Mouse (Mus musculus) frontal cortex, adult 2 months (tissue): ENCODE results near the gene Ttc30a2. TPM values are rescaled to one million over a fixed set of nuclear protein-coding genes. Genes with fewer than 3 reads are reported as not detected.
"Not testable (repeated sequence)": the region's sequence is repeated elsewhere in the genome, so short reads cannot be mapped to it uniquely, and the experiment has no call there.

ENCODE experiments used
- DNase-seq, 2 experiments: peaks; one replicate each; pipeline ENCODE4 v3.0.0; 2022; ENCODE audit warnings: low spot score in 1 of 2; ENCODE audit errors: extremely low spot score in 1 of 2
- polyA plus RNA-seq: library from polyadenylated mRNA; depleted of rRNA; stranded (reverse); fragments of >200 nt; gene quantifications from 2 replicates; pipeline ENCODE4 v1.2.3, GENCODE M21; 2012

Ttc30a2 gene
- polyA plus RNA-seq, 1 experiment = 0.36 TPM

DNA sequence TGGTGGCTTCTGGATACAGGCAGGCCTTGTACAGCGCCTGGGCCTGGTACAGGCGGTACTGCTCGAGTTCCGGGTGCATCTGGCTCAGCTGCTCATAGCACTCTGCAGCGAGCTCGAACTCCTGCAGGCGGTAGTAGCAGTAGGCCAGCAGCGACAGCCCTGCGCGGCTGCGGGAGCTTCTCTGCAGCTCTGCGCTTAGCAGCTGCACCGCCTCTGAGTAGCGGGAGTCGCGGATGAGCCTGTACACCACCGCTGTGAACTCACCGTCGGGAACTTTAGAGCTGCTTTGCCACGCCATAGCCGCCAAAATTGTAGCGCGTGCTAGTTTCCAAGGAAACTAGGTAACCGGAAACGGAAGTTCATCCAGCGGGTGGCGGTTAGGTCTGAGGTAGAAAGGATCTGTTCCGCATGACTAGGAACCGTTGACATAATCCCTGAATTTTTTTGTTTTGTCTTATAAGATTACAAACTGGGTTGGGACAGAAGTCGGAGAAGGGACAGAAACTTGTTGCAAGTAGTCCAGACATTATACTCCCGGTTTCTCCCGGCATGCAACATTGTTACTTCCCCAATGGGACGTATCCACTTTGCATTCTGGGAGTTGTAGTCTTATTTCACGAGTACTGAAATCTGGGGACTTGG, 3.6 kb upstream of the Ttc30a2 start, which contains the start of gene Ttc30a1:
Ttc30a1 (minus strand) TSS at position 528 of the 642 bp plus-strand sequence.
- peak; percentile 61 to 84 for DNase-seq

DNA sequence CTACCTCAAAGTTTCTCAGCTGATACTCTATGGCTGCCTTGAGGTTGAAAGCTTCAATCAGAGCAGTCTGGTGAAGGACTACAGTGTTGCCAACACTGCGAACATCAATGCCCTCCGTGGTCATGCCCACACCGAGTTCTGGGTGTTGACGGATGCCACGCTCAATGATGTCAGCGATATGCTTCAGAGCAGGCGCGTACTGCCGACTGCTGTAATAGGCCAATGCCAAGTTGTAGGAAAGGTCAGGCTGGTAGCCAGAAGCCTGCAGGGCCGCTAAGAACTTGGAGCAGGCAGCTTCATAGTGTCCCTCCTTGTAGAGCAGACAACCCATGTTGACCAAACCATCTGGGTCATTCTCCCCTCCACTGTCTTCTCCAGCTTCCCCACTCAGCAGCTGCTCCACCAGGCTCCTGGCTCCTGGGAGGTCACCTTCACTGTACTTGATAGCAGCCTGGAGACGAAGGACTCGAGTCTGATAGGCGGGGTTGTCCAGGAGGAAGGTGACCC, 3.0 kb upstream of the Ttc30a2 start:
- DNase-seq = not testable (repeated sequence)

DNA sequence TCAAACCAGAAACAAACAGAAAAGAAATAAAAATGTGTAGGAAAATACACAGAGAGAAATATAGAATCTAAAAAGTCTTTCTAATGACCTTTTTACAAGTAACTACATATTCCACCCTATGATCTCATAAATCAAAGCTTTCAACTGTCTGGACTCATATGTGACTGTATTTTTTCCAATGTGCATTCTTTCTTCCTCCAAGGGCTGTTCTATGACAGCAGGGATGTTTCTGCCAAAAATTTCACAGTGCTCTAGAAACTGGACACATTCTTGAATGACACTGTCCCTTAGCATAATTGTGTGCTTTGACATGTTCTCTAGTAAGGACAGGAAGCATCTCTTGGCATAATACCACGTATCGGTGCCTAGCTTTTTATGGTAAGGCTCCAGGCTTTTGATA, 1.9 kb downstream of the Ttc30a2 start:
- not testable (repeated sequence) for DNase-seq

DNA sequence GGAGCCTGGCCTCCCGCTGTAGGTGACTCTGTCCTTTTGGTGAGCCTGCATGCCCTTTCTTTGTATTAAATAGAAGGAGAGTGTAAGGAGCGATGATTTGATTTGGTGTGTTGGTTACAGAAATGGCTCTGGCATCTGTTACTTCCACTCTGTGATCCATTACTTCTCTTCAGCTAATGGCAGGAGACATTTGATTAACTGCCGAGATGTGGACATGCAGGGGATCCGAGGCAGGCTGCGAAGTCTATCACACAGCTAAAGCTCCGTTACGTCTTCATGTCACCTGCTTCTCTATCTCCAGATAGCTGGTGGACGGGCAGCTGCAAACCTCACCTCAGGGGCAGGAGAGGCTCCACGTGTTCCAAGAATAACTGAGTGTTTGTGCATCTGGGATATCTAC, 3.8 kb downstream of the Ttc30a2 start:
- no peak for DNase-seq

DNA sequence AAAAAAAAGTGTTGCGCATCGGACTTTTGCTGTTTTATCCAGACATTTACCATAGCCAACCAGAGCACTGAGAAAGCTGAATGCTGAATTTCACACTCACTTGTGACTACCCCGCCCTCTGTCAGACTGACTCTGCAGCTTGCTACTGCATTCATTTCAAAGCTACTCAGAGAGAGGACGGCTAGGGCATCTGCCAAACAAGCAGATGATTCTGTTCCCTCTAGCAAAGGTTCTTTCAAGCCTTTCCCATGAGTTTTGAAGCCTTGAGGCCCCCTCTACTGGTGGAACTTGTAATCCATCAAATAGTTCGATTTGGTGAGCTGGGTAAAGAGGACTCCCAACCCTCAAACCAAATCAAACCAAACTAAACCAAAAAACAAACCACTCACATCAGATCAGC, 13.0 kb downstream of the Ttc30a2 start:
- peak; percentile 79 to 89 for DNase-seq

DNA sequence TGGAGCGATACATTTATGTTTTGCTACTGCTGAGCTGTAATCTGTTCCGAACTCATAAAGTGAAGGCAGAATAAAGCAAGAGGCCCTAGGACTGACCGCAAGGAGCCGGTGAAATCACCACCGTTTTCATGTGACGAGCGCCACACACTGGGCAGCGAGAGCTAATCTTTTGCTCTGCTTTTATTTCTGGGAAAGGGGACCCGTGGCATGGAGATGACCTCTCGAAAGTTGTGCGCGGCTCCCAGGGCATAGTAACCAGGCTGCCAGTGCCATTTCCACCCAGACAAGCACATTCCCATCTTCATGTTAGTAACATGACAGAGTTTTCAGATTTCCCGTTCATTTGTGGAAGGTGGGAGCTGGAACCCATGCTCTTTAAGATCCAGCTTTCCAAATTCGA, 13.5 kb downstream of the Ttc30a2 start:
- DNase-seq = peak in 1 of 2 experiments; percentile 58

DNA sequence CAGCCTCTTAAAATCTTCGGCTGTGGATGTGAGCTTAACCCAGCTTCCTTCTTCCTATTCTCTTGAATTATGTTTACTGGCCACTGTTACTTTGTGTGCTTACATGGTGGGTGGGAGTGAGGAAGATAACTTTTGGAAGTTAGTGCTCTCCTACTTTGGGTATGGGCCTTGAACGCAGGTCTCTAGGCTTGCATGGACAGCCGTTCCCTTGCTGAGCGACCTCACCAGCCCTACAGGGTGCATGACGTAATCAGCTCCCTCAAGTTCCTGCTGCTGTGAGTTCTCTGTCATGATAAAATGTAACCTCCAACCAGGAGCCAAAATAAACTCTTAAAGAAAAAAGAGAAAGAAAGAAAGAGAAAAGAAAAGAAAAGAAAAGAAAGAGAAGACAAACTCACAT, 13.9 kb downstream of the Ttc30a2 start:
- no peak for DNase-seq

DNA sequence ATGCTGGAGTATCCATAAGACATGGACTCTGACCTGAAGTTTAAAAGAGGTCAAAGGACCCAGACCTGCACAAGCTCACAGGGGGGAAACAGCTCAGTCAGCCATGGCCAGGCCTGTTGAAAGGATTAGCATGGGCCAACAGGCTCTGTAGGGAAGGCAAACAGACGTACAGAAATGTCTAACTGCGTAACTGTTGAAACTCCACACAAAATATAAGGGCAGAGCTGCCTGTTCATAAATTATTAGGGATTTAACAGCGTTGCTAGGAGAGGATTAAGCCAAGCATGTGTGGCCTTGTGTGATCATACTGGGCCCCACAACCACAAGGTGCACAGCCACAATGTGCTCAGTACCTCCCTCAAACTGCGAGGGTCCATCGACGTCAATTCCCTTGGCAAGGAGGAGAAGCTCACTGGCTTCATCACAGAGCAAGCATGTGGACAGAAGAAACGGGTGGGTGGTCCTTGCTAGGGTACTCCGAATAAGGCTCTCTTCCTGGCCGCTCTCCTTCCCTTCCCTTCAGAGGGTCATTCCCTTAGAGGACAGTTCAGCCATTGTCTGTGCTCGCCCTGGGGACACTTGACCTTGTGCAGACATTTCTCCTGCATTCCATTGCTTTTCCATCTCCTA, 14.6 kb downstream of the Ttc30a2 start:
- no peak for DNase-seq

DNA sequence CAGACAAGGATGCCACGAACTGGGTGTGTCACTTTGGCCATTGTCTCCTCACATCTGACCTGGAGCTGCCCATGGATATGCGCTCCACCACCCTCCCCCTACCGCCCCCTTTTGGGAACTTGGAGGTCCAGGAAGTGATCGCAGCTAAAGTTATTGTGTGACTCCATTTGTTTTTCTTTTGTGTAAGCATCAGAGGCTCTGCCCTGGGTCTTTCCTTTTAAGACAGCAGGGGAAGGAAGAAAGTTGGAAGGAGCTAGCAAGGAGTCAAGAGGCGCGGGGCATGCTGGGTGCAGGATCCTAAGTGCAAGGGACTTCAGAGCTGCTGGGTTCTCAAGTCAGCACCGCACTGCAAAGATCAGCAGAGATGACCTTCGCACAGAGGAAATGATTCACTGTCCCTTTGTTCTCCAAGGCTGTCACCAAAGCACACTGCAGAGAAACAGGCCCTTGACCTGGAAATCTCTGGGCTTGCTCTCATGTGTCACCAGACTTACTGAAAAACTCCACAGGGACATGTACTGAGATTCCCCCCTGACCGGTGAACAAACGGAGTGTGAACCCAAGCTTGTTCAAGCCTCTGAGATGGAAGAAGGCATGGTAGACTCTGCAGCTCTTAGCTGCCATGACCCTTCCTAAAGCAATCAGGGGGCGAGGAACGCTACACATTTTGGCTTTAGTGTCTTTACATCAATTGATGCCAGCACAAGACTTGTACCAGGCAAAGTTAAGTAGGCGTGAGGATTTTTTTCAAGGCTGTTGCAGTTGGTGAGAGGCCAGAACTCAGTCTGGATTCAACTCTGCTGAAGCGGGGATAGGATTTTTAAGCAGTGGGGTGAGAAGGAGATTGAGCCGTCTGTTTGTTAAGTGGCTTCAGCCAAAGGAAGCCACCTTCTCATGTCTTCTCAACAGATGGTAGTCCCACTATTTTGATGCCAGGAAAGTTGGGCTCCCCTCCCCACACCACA, 17.3 kb downstream of the Ttc30a2 start:
- peak in 1 of 2 experiments; percentile 61 for DNase-seq

DNA sequence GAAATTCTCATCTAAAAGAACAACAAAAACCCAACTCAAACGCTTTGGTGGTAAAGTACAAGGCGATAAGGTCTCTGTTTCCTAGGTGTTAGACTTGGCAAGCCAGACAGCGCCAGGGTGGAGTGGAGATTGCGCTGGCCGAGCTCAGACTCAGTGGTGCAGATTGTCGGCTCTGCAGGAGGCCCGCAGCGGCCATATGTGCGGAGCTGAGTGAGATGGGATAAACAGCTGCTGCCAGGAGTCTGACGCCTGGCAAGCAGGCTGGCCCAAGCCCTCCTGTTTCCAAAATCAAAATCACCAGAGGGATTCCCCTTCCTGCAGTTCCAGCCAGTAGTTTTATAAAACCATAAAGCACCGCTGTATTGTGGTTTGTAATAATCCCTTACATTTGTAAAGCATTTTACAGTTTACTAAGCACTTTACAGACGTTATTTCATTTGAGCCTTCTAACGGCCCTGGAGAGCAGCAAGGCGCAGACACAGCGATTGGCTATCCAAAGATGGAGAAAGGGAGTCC, 18.1 kb downstream of the Ttc30a2 start:
- no peak for DNase-seq

DNA sequence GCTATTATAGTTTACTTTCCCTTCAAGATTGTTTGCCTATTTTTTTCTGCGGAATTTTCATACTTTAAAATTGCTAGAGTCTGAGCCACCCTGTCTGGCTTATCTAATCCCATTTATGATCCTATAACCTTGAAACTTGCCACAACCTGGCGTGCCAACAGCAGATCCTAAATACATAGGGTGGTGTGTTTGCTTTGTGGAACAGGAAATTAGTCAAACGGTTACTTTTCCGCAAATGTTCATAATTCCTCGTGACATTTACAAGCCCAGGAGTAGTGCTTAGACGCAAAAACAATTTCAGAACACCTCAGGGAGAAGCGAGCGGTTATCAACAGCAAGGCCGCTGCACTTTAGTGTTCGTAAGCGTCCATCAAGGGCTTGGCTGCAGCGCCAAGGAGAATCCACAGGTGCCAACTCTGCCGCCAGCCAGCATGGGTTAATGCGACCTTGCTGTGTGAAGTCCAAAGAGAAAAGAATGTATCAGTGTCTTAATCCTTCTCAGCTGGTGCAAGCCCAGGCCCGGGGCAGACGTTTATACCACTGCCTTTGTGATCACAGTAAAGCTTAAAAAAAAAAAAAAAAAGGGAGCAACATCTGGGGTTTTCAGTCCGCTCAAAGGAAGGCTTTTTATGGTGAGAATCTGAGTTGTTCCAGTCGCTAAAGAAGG, 18.7 kb downstream of the Ttc30a2 start:
- no peak for DNase-seq

DNA sequence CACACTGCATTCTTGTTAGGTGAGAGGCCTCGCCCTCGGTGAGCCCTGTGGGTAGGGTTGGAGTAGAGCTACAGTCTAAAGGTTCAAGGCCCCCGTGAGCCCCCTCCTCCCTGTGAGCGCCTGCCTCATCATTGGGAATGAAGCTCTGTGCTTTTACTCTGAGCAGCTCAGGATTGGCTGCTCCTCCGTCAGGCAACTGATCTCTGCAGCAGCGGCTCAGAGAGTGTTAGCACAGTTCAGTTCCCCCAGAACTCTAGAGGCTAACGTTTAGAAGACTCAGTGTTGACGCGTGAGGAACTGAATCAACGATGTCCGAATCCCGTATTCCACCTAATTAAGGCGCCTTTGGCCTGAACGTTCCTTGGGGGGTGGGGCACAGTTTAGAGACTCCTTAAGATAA, 22.3 kb downstream of the Ttc30a2 start:
- DNase-seq = no peak

DNA sequence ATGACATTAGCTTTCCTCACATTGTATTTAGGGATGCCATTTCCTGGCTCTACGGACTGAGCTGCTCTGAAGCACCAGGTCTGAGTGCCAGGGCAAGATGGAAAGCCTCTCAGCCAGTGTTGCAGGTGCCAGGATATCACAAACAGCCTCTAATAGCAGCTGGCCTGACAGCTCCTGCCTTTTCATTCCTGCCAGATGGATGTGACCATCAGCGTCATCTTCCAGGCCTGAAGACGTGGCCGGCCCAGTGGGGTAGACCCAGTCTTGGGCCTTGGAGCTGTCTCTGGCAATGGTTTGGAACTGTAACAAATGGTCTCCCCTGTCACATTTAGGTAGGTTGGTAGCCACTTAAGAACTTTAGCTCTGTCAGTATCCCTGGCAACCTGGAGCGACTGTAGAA, 24.6 kb downstream of the Ttc30a2 start:
- DNase-seq = no peak

DNA sequence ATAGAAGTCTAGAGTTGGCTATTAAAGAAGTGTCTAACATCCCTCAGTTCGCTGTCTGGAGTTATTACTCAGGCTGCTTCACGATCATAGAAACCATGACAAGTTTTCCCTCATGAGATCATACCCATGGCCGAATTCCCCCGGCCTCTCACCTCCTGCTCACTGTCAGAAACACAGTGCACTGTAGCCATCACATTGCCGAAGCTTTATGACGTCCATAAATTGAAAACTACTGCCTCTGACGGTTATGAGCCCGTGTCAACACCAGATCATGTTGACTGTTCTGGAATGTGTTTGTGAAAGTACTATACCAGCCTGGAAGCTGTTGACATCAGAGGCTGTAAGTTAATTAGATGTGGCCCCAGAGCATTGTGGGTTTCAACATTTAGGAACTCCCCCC, 27.3 kb downstream of the Ttc30a2 start:
- DNase-seq = no peak

DNA sequence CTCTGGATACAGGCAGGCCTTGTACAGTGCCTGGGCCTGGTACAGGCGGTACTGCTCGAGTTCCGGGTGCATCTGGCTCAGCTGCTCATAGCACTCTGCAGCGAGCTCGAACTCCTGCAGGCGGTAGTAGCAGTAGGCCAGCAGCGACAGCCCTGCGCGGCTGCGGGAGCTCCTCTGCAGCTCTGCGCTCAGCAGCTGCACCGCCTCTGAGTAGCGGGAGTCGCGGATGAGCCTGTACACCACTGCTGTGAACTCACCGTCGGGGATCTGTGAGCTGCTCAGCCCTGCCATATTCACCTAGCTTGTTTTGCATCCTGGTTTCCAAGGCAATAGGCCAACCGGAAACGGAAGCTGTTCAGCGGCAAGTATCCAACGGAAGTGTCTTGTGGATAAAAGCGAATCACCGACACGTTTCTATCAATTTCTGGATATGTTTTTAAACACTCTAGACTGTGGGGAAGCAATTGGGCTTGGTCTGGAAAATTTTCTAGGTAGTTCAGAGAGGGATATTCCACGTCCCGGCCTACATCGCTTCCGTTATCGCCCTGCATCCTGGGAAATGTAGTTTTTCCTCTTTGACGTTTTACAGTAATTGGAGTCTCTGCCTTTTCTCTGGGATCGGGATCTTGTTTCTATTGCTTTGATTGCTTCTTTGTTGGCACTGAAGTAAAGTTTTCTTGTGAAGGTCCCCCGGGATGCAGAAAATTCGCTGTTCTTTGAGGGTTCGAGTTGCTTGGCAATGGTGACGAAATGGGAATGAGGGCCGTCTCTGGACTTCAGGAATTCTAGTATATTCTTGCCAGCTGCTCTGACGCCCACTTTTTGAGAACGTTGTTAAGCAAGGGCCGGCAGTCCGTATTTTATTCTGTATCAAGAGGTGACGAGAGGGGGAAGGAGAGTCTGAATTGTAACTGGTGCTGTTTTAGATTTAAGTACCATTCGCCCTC, 39.6 kb downstream of the Ttc30a2 start, which contains the start of gene Ttc30b:
Ttc30b (minus strand) TSS at position 469 of the 947 bp plus-strand sequence.
- DNase-seq = peak; percentile 37 to 86

DNA sequence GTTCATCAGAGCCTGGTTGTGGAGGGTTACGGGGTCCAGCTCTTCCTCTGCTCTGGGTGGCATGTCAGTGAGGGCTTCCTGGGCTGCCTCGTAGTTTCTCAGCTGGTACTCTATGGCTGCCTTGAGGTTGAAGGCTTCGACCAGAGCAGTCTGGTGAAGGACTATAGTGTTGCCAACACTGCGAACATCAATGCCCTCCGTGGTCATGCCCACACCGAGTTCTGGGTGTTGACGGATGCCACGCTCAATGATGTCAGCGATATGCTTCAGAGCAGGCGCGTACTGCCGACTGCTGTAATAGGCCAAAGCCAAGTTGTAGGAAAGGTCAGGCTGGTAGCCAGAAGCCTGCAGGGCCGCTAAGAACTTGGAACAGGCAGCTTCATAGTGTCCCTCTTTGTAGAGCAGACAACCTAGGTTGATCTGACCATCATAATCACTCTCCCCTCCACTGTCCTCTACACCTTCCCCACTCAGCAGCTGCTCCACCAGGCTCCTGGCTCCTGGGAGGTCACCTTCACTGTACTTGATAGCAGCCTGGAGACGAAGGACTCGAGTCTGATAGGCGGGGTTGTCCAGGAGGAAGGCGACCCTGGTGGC, 40.4 kb downstream of the Ttc30a2 start:
- not testable (repeated sequence) for DNase-seq

DNA sequence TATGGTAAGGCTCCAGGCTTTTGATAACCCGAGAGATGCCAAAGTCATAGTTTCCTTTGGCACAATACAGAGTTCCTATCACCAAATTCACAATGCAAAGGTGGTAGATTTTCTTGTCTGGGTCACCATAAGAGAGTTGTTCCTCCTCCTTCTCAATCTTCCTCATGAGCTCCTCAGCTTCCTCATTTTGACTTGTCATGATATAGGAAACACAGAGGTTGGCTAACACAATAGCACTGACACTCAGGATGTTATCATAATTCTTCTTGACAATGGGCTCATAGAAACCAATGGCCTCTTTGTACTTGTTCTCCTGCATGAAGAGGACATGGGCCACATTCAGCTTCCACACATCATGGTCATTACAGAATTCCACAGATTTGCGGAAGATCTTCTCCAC, 41.3 kb downstream of the Ttc30a2 start:
- not testable (repeated sequence) for DNase-seq

DNA sequence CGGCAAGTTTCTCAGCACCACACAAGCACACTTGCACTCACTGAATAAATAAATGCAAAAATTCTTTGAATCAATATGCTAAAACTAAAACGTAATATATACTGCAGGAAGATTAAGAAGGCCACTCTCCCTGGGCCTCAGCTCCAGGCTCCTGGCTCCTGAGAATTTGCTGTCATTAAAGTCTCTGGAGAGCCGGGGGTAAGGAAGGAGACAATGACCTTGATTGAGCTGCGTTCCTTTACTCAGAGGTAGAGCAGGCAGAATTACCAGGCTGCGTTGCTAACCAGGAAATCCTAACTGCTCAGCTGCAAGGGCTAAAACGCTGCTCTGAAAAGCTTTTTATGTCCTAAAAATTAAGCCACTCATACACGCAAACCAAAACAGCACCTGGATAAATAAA, 44.4 kb downstream of the Ttc30a2 start:
- DNase-seq = no peak

DNA sequence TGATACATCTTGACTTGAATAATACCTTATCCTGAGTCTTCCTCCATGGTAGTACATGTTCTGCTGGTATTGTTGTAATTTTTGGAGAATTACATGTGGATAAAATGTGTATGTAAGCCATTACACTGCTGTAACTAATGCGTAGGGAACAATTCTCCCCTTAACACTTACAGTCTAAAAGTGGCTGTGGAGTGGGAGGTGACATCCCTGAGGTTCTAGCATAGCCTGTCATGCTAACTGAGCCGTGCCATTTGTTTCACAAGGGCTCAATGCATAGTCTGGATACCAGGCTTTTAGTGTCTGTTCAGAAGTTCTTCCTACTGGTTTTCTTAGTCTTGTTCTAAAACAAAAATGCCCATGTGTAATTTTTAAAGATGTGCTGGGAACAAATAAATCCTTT, 47.0 kb downstream of the Ttc30a2 start:
- peak; percentile 50 to 65 for DNase-seq
